Comparison of ENCODE assay signal across 10 mouse cellular contexts in the genomic region with DNA sequence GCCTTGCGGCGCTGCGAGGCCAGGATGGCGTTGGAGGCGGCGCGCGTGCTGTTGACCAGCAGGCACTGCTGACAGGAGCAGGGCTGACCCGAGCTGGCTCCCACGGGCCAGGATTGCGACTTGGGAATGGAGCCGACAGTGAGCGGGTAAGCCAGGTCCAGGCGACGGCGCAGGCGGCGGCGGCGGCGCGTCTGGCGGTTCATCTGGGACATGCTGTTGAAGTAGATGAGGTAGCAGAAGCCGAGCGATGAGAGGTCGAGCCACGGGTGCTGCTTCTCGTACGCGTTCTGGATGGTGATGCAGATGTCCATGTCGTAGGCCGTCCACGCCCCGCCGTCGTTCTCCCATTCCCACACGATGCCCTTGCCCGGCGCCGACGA. TPM values are rescaled to one million over a fixed set of nuclear protein-coding genes. Genes with fewer than 3 reads are reported as not detected.
DNase-seq lines count a peak whose midpoint lies in the region; ATAC-seq and TF ChIP-seq lines count a peak whose summit lies in the region.
"Had no signal": no experiment of that assay in that cellular context is flagged by ENCODE, and none has a peak within 500 bp of the region (broad histone marks: within the 10 kb centered on the region; RNA-seq: fewer than 3 reads in every experiment).

No protein-coding gene starts in this region.

- DNase-seq in heart, adult 8-10 months (ENCODE audit: low spot score), result no peak
- DNase-seq in midbrain, postnatal 0 days (ENCODE audit: low spot score), result no peak
- no peak for DNase-seq in yolk sac, embryonic 10.5 days (ENCODE audit: low spot score)
- no peak for DNase-seq in urinary bladder, adult 18-20 months (ENCODE audit: low spot score in 2 of 2)

- ATAC-seq in heart, embryonic 11.5 days (replicated peaks; ENCODE audit: insufficient number of reproducible peaks, low FRiP score, low TSS enrichment), result no peak
- no peak for ATAC-seq in midbrain, embryonic 12.5 days (ENCODE audit: low FRiP score, low read depth)
- no peak for ATAC-seq in midbrain, postnatal 0 days (ENCODE audit: low FRiP score)
- ATAC-seq in embryonic facial prominence, embryonic 15.5 days (ENCODE audit: insufficient number of reproducible peaks, low FRiP score, low TSS enrichment, low read depth), result no peak
- ATAC-seq in midbrain, embryonic 13.5 days, result no peak

- peaks cover 8% of the 10 kb centered on the region for H3K4me1 ChIP-seq in heart, embryonic 11.5 days (ENCODE audit: control insufficient read depth, insufficient read depth, low read length)
- peaks cover 21% of the 10 kb centered on the region for H3K4me1 ChIP-seq in midbrain, embryonic 12.5 days
- H3K4me1 ChIP-seq in midbrain, postnatal 0 days (ENCODE audit: insufficient read depth, low read length), result peaks cover 5% of the 10 kb centered on the region; the same call in 1 of the 2 replicates
- peaks cover 12% of the 10 kb centered on the region for H3K4me1 ChIP-seq in embryonic facial prominence, embryonic 15.5 days
- H3K4me1 ChIP-seq in midbrain, embryonic 13.5 days (replicated peaks), result peaks cover 36% of the 10 kb centered on the region

- H3K9ac ChIP-seq in heart, embryonic 11.5 days (ENCODE audit: low read depth, low read length), result no peak overlapping the region
- H3K9ac ChIP-seq in midbrain, embryonic 12.5 days (replicated peaks), result 0 out of 2 replicates have a peak overlapping the region, but pooled peaks have one; percentile 20
- H3K9ac ChIP-seq in midbrain, postnatal 0 days (replicated peaks; ENCODE audit: low read length, poor library complexity, severe bottlenecking), result no peak overlapping the region
- no peak overlapping the region for H3K9ac ChIP-seq in embryonic facial prominence, embryonic 15.5 days
- H3K9ac ChIP-seq in midbrain, embryonic 13.5 days (replicated peaks), result 0 out of 2 replicates have a peak overlapping the region, but pooled peaks have one; percentile 23

- H3K4me2 ChIP-seq in heart, embryonic 11.5 days, result peak overlapping the region; percentile 56
- H3K4me2 ChIP-seq in midbrain, embryonic 12.5 days (replicated peaks), result peak overlapping the region; percentile 36
- H3K4me2 ChIP-seq in midbrain, postnatal 0 days (ENCODE audit: low read depth, low read length, poor library complexity, severe bottlenecking), result no peak overlapping the region
- peak overlapping the region; percentile 38 for H3K4me2 ChIP-seq in embryonic facial prominence, embryonic 15.5 days (replicated peaks)
- H3K4me2 ChIP-seq in midbrain, embryonic 13.5 days (replicated peaks), result peak overlapping the region; percentile 30

- TF ChIP-seq CTCF in midbrain, postnatal 0 days (IDR thresholded peaks at IDR 0.05), result no peak

- H3K9me3 ChIP-seq in heart, embryonic 11.5 days (replicated peaks; ENCODE audit: control insufficient read depth, low read length), result no peaks in the 10 kb centered on the region
- H3K9me3 ChIP-seq in midbrain, embryonic 12.5 days, result no peaks in the 10 kb centered on the region
- H3K9me3 ChIP-seq in midbrain, postnatal 0 days (ENCODE audit: low read length), result no peaks in the 10 kb centered on the region
- no peaks in the 10 kb centered on the region for H3K9me3 ChIP-seq in embryonic facial prominence, embryonic 15.5 days (replicated peaks)
- H3K9me3 ChIP-seq in midbrain, embryonic 13.5 days, result no peaks in the 10 kb centered on the region

- H3K27me3 ChIP-seq in heart, embryonic 11.5 days (ENCODE audit: control insufficient read depth, insufficient read depth, low read length), result peaks cover 84% of the 10 kb centered on the region
- H3K27me3 ChIP-seq in midbrain, embryonic 12.5 days, result peaks cover 82% of the 10 kb centered on the region
- H3K27me3 ChIP-seq in midbrain, postnatal 0 days (ENCODE audit: insufficient read depth, low read length), result no peaks in the 10 kb centered on the region
- peaks cover 60% of the 10 kb centered on the region for H3K27me3 ChIP-seq in embryonic facial prominence, embryonic 15.5 days
- H3K27me3 ChIP-seq in midbrain, embryonic 13.5 days, result peaks cover 63% of the 10 kb centered on the region

- H3K27ac ChIP-seq in heart, embryonic 11.5 days (ENCODE audit: low read depth, low read length), result no peak overlapping the region
- no peak overlapping the region for H3K27ac ChIP-seq in midbrain, embryonic 12.5 days (replicated peaks)
- no peak overlapping the region for H3K27ac ChIP-seq in midbrain, postnatal 0 days (ENCODE audit: low read depth, low read length)
- no peak overlapping the region for H3K27ac ChIP-seq in embryonic facial prominence, embryonic 15.5 days (replicated peaks)
- no peak overlapping the region for H3K27ac ChIP-seq in midbrain, embryonic 13.5 days

- WGBS in heart, embryonic 11.5 days (ENCODE audit: insufficient replicate concordance), result 3% methylated on average over 41 of the region's 41 CpGs
- WGBS in midbrain, embryonic 12.5 days, result 2% methylated on average over 41 of the region's 41 CpGs
- WGBS in midbrain, postnatal 0 days, result 17% methylated on average over 39 of the region's 41 CpGs
- WGBS in embryonic facial prominence, embryonic 15.5 days, result 12% methylated on average over 41 of the region's 41 CpGs
- 5% methylated on average over 41 of the region's 41 CpGs for WGBS in midbrain, embryonic 13.5 days

- peak overlapping the region; percentile 22 for H3K4me3 ChIP-seq in heart, embryonic 11.5 days (ENCODE audit: low read depth, low read length)
- peak overlapping the region; percentile 24 for H3K4me3 ChIP-seq in midbrain, embryonic 12.5 days
- H3K4me3 ChIP-seq in midbrain, postnatal 0 days (ENCODE audit: low read depth, low read length), result no peak overlapping the region
- H3K4me3 ChIP-seq in embryonic facial prominence, embryonic 15.5 days (replicated peaks), result peak overlapping the region; percentile 22
- H3K4me3 ChIP-seq in midbrain, embryonic 13.5 days (replicated peaks), result peak overlapping the region; percentile 6; the same call in 1 of the 2 replicates
- H3K4me3 ChIP-seq: myocyte had no signal

- no peaks in the 10 kb centered on the region for H3K36me3 ChIP-seq in heart, embryonic 11.5 days (ENCODE audit: control insufficient read depth, insufficient read depth, low read length)
- H3K36me3 ChIP-seq in midbrain, embryonic 12.5 days, result no peaks in the 10 kb centered on the region
- peaks cover 33% of the 10 kb centered on the region for H3K36me3 ChIP-seq in midbrain, postnatal 0 days (ENCODE audit: insufficient read depth, low read length)
- no peaks in the 10 kb centered on the region for H3K36me3 ChIP-seq in embryonic facial prominence, embryonic 15.5 days
- peaks cover 38% of the 10 kb centered on the region for H3K36me3 ChIP-seq in midbrain, embryonic 13.5 days
- H3K36me3 ChIP-seq: G1E had no signal

RNA-seq across cellular contexts. Expression of a gene that starts 17.0 kb away (rescaled TPM):
- 0.45 and 0.53 TPM in 2 replicates for polyA plus RNA-seq in heart, embryonic 11.5 days (2014; fragmentation: Nextera tagmentation; extraction: Ambion mirVana)
- total RNA-seq in heart, adult 8-10 months (2022), result 1 to 10 TPM; 1.7 to 2.0 (median 1.9) TPM
- polyA plus RNA-seq in midbrain, embryonic 12.5 days (2016; fragmentation: Nextera tagmentation; extraction: Ambion mirVana), result 17.1 and 18.4 TPM in 2 replicates
- 240 and 242 TPM in 2 replicates for total RNA-seq in midbrain, postnatal 0 days (2014; rRNA removed)
- 63.0 and 67.9 TPM in 2 replicates for polyA plus RNA-seq in midbrain, postnatal 0 days (2015; fragmentation: Nextera tagmentation; extraction: Ambion mirVana)
- polyA plus RNA-seq in embryonic facial prominence, embryonic 15.5 days (2015; fragmentation: Nextera tagmentation; extraction: Ambion mirVana), result 6.2 and 7.7 TPM in 2 replicates
- polyA plus RNA-seq in midbrain, embryonic 13.5 days (2015; fragmentation: Nextera tagmentation; extraction: Ambion mirVana), result 25.1 and 34.2 TPM in 2 replicates
- polyA plus RNA-seq: myocyte had no signal

RNA-seq across cellular contexts. Expression of a gene that starts 46.1 kb away (rescaled TPM):
- 0.27 and 0.30 TPM in 2 replicates for polyA plus RNA-seq in heart, embryonic 11.5 days (2014; fragmentation: Nextera tagmentation; extraction: Ambion mirVana)
- under 1 TPM in 3 of 4 experiments, not detected in 1; 0.44 to 0.79 (median 0.46) TPM for total RNA-seq in heart, adult 8-10 months (2022)
- polyA plus RNA-seq in midbrain, embryonic 12.5 days (2016; fragmentation: Nextera tagmentation; extraction: Ambion mirVana), result not detected in 2 replicates
- 18.1 and 24.7 TPM in 2 replicates for total RNA-seq in midbrain, postnatal 0 days (2014; rRNA removed)
- 8.2 and 9.9 TPM in 2 replicates for polyA plus RNA-seq in midbrain, postnatal 0 days (2015; fragmentation: Nextera tagmentation; extraction: Ambion mirVana)
- 1.2 and 1.3 TPM in 2 replicates for polyA plus RNA-seq in embryonic facial prominence, embryonic 15.5 days (2015; fragmentation: Nextera tagmentation; extraction: Ambion mirVana)
- 0.15 TPM in 1 of 2 replicates, not detected in the other for polyA plus RNA-seq in midbrain, embryonic 13.5 days (2015; fragmentation: Nextera tagmentation; extraction: Ambion mirVana)

RNA-seq across cellular contexts. Expression of a gene that starts 55.0 kb away (rescaled TPM):
- 0.07 and 0.13 TPM in 2 replicates for polyA plus RNA-seq in heart, embryonic 11.5 days (2014; fragmentation: Nextera tagmentation; extraction: Ambion mirVana)
- total RNA-seq in heart, adult 8-10 months (2022), result 1 to 10 TPM in 1 of 4 experiments, under 1 TPM in 3; 0.62 to 1.0 (median 0.83) TPM
- polyA plus RNA-seq in midbrain, embryonic 12.5 days (2016; fragmentation: Nextera tagmentation; extraction: Ambion mirVana), result 0.21 and 0.34 TPM in 2 replicates
- total RNA-seq in midbrain, postnatal 0 days (2014; rRNA removed), result 0.27 and 1.4 TPM in 2 replicates
- 0.31 and 0.37 TPM in 2 replicates for polyA plus RNA-seq in midbrain, postnatal 0 days (2015; fragmentation: Nextera tagmentation; extraction: Ambion mirVana)
- polyA plus RNA-seq in embryonic facial prominence, embryonic 15.5 days (2015; fragmentation: Nextera tagmentation; extraction: Ambion mirVana), result 0.72 and 1.3 TPM in 2 replicates
- 0.07 and 0.17 TPM in 2 replicates for polyA plus RNA-seq in midbrain, embryonic 13.5 days (2015; fragmentation: Nextera tagmentation; extraction: Ambion mirVana)
- polyA plus RNA-seq: myocyte had no signal

Comparison
In these comparisons a context has a peak if more than half of its experiments do, and no peak if none do; other contexts are left out.
1. H3K9ac ChIP-seq: peak in midbrain, embryonic 12.5 days (single experiment) and midbrain, embryonic 13.5 days (single experiment); none in heart, embryonic 11.5 days (single experiment), midbrain, postnatal 0 days (single experiment) and embryonic facial prominence, embryonic 15.5 days (single experiment).